Mouse (Mus musculus): ENCODE data around the gene Elmo1. TPM values are rescaled to one million over a fixed set of nuclear protein-coding genes. Genes with fewer than 3 reads are reported as not detected.

Gene Elmo1
- total and polyA plus RNA-seq, 3 experiments: 0.16 to 5.3 TPM; not detected in 1

- ATAC-seq (ENCODE audit: extremely low read depth, insufficient number of reproducible peaks, low FRiP score, poor library complexity, severe bottlenecking): no peak
- Histone ChIP-seq H3K9me3 (replicated peaks) (no peaks in the 10 kb centered on the region), H3K4me3 (ENCODE audit: low read depth, low read length) (no peak overlapping the region), H3K36me3 (replicated peaks) (no peaks in the 10 kb centered on the region), H3K27me3 (ENCODE audit: insufficient read depth, low read length) (no peaks in the 10 kb centered on the region), H3K4me1 (ENCODE audit: insufficient read depth, low read depth, low read length) (no peaks in the 10 kb centered on the region)
- no peak for TF ChIP-seq CTCF (IDR thresholded peaks at IDR 0.05; ENCODE audit: low read depth, low read length)
- no peak for TF ChIP-seq POLR2AphosphoS5 (IDR thresholded peaks at IDR 0.05; ENCODE audit: insufficient replicate concordance, low read depth, low read length)
- no peak for TF ChIP-seq GATA1 (IDR thresholded peaks at IDR 0.05; ENCODE audit: borderline replicate concordance, low read length)
- no peak for TF ChIP-seq GATA2 (IDR thresholded peaks at IDR 0.05; ENCODE audit: borderline replicate concordance, low read depth, low read length)
- TF ChIP-seq TAL1 (conservative IDR thresholded peaks at IDR 0.05; ENCODE audit: low read depth, low read length): no peak
- DNase-seq (ENCODE audit: low spot score): no peak
Observed at GRCm38 (mm10) chr13:20105996-20106395, 15.6 kb downstream of the Elmo1 start.

- H3K36me3 ChIP-seq (replicated peaks): no peaks in the 10 kb centered on the region
- H3K4me1 ChIP-seq (ENCODE audit: insufficient read depth, low read depth, low read length): no peaks in the 10 kb centered on the region
- H3K9me3 ChIP-seq (replicated peaks): no peaks in the 10 kb centered on the region
- no peaks in the 10 kb centered on the region for H3K27me3 ChIP-seq (ENCODE audit: insufficient read depth, low read length)
- TF ChIP-seq TAL1 (conservative IDR thresholded peaks at IDR 0.05; ENCODE audit: low read depth, low read length) (no peak), POLR2AphosphoS5 (IDR thresholded peaks at IDR 0.05; ENCODE audit: insufficient replicate concordance, low read depth, low read length) (no peak), CTCF (IDR thresholded peaks at IDR 0.05; ENCODE audit: low read depth, low read length) (no peak), GATA1 (IDR thresholded peaks at IDR 0.05; ENCODE audit: borderline replicate concordance, low read length) (no peak), GATA2 (IDR thresholded peaks at IDR 0.05; ENCODE audit: borderline replicate concordance, low read depth, low read length) (no peak)
- ATAC-seq (ENCODE audit: extremely low read depth, insufficient number of reproducible peaks, low FRiP score, poor library complexity, severe bottlenecking): no peak
- no peak overlapping the region for H3K4me3 ChIP-seq (ENCODE audit: low read depth, low read length)
- no peak for DNase-seq (ENCODE audit: low spot score)
Observed at GRCm38 (mm10) chr13:20107953-20108498, 17.6 kb downstream of the Elmo1 start.

- no peaks in the 10 kb centered on the region for H3K27me3 ChIP-seq (ENCODE audit: insufficient read depth, low read length)
- H3K4me1 ChIP-seq (ENCODE audit: insufficient read depth, low read depth, low read length): no peaks in the 10 kb centered on the region
- no peak for ATAC-seq (ENCODE audit: extremely low read depth, insufficient number of reproducible peaks, low FRiP score, poor library complexity, severe bottlenecking)
- H3K9me3 ChIP-seq (replicated peaks): no peaks in the 10 kb centered on the region
- H3K4me3 ChIP-seq (ENCODE audit: low read depth, low read length): no peak overlapping the region
- TF ChIP-seq GATA2 (IDR thresholded peaks at IDR 0.05; ENCODE audit: borderline replicate concordance, low read depth, low read length): no peak
- no peak for TF ChIP-seq CTCF (IDR thresholded peaks at IDR 0.05; ENCODE audit: low read depth, low read length)
- TF ChIP-seq TAL1 (conservative IDR thresholded peaks at IDR 0.05; ENCODE audit: low read depth, low read length): no peak
- TF ChIP-seq GATA1 (IDR thresholded peaks at IDR 0.05; ENCODE audit: borderline replicate concordance, low read length): no peak
- TF ChIP-seq POLR2AphosphoS5 (IDR thresholded peaks at IDR 0.05; ENCODE audit: insufficient replicate concordance, low read depth, low read length): no peak
- no peaks in the 10 kb centered on the region for H3K36me3 ChIP-seq (replicated peaks)
- DNase-seq (ENCODE audit: low spot score): no peak
Observed at GRCm38 (mm10) chr13:20108956-20109355, 18.6 kb downstream of the Elmo1 start.

- no peaks in the 10 kb centered on the region for H3K27me3 ChIP-seq (ENCODE audit: insufficient read depth, low read length)
- DNase-seq (ENCODE audit: low spot score) (no peak), ATAC-seq (ENCODE audit: extremely low read depth, insufficient number of reproducible peaks, low FRiP score, poor library complexity, severe bottlenecking) (no peak)
- H3K9me3 ChIP-seq (replicated peaks): no peaks in the 10 kb centered on the region
- no peaks in the 10 kb centered on the region for H3K36me3 ChIP-seq (replicated peaks)
- H3K4me3 ChIP-seq (ENCODE audit: low read depth, low read length): no peak overlapping the region
- H3K4me1 ChIP-seq (ENCODE audit: insufficient read depth, low read depth, low read length): no peaks in the 10 kb centered on the region
- TF ChIP-seq CTCF (IDR thresholded peaks at IDR 0.05; ENCODE audit: low read depth, low read length): no peak
- no peak for TF ChIP-seq GATA2 (IDR thresholded peaks at IDR 0.05; ENCODE audit: borderline replicate concordance, low read depth, low read length)
- TF ChIP-seq POLR2AphosphoS5 (IDR thresholded peaks at IDR 0.05; ENCODE audit: insufficient replicate concordance, low read depth, low read length): no peak
- TF ChIP-seq GATA1 (IDR thresholded peaks at IDR 0.05; ENCODE audit: borderline replicate concordance, low read length): no peak
- TF ChIP-seq TAL1 (conservative IDR thresholded peaks at IDR 0.05; ENCODE audit: low read depth, low read length): no peak
Observed at GRCm38 (mm10) chr13:20109446-20109845, 19.1 kb downstream of the Elmo1 start.

GRCm38 (mm10) chr13:20109987-20110680, 19.7 kb downstream of the Elmo1 start:
- TF ChIP-seq GATA1 (IDR thresholded peaks at IDR 0.05; ENCODE audit: borderline replicate concordance, low read length): no peak
- no peak for TF ChIP-seq GATA2 (IDR thresholded peaks at IDR 0.05; ENCODE audit: borderline replicate concordance, low read depth, low read length)
- no peak for TF ChIP-seq TAL1 (conservative IDR thresholded peaks at IDR 0.05; ENCODE audit: low read depth, low read length)
- H3K36me3 ChIP-seq (replicated peaks): no peaks in the 10 kb centered on the region
- ATAC-seq (ENCODE audit: extremely low read depth, insufficient number of reproducible peaks, low FRiP score, poor library complexity, severe bottlenecking) (no peak), DNase-seq (ENCODE audit: low spot score) (no peak)
- H3K27me3 ChIP-seq (ENCODE audit: insufficient read depth, low read length): no peaks in the 10 kb centered on the region
- no peak overlapping the region for H3K4me3 ChIP-seq (ENCODE audit: low read depth, low read length)
- no peaks in the 10 kb centered on the region for H3K9me3 ChIP-seq (replicated peaks)
- H3K4me1 ChIP-seq (ENCODE audit: insufficient read depth, low read depth, low read length): no peaks in the 10 kb centered on the region

- Histone ChIP-seq H3K36me3 (replicated peaks) (no peaks in the 10 kb centered on the region), H3K4me3 (ENCODE audit: low read depth, low read length) (no peak overlapping the region), H3K4me1 (ENCODE audit: insufficient read depth, low read depth, low read length) (no peaks in the 10 kb centered on the region), H3K27me3 (ENCODE audit: insufficient read depth, low read length) (no peaks in the 10 kb centered on the region), H3K9me3 (replicated peaks) (no peaks in the 10 kb centered on the region)
- no peak for DNase-seq (ENCODE audit: low spot score)
- TF ChIP-seq GATA1 (IDR thresholded peaks at IDR 0.05; ENCODE audit: borderline replicate concordance, low read length) (no peak), GATA2 (IDR thresholded peaks at IDR 0.05; ENCODE audit: borderline replicate concordance, low read depth, low read length) (no peak), POLR2AphosphoS5 (IDR thresholded peaks at IDR 0.05; ENCODE audit: insufficient replicate concordance, low read depth, low read length) (no peak), TAL1 (conservative IDR thresholded peaks at IDR 0.05; ENCODE audit: low read depth, low read length) (no peak), CTCF (IDR thresholded peaks at IDR 0.05; ENCODE audit: low read depth, low read length) (no peak)
- no peak for ATAC-seq (ENCODE audit: extremely low read depth, insufficient number of reproducible peaks, low FRiP score, poor library complexity, severe bottlenecking)
Observed at GRCm38 (mm10) chr13:20111256-20111800, 20.9 kb downstream of the Elmo1 start.
